Mouse (Mus musculus) monocyte, adult 2 months (primary cell): ENCODE data around the gene Stoml2.
A peak's percentile ranks its signal among the peaks of the same experiment; 100 is the strongest.
"Not testable (repeated sequence)": the region's sequence is repeated elsewhere in the genome, so short reads cannot be mapped to it uniquely, and the experiment has no call there.

Experiments
- DNase-seq, 2 experiments: peaks; one replicate each; pipeline ENCODE4 v3.0.0; 2022; ENCODE audit warnings: low spot score in 2 of 2, low read depth in 1 of 2

Stoml2 gene

DNA sequence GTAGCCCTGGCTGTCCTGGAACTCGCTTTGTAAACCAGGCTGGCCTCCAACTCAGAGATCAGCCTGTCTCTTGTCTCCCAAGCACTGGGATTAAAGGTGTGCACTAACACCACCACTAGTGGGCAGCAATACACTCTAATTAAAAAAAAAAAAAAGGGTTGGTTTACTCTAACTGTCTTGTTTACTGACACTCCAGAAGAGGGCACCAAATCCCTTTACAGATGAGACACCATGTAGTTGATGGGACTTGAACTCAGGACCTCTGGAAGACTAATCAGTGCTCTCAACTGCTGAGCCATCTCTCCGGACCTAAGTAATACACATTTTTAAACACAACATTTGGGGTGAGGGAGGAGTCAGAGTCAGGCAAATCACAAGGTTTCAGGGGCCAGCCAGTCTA is 25.7 kb downstream of the Stoml2 start:
- no peak for DNase-seq

DNA sequence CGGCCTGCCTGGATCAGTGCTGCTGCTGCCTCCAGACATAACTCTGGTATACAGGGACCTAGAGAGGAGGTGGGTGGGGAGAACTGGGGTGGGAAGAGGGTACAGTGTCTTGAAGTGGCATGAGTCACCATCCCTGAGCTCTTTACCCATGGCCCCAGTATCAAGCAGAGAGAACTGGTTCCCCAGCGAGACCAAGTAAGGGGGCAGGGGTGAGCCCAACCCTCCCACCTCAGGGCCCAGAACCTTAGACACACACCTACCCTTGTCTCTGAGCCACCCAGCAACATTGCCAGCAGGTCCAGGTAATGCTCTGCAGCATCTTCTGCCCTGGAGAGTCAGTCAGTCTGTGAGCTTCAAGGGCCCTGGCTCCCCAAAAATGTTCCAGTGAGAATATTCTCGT is 26.6 kb downstream of the Stoml2 start:
- no peak for DNase-seq

DNA sequence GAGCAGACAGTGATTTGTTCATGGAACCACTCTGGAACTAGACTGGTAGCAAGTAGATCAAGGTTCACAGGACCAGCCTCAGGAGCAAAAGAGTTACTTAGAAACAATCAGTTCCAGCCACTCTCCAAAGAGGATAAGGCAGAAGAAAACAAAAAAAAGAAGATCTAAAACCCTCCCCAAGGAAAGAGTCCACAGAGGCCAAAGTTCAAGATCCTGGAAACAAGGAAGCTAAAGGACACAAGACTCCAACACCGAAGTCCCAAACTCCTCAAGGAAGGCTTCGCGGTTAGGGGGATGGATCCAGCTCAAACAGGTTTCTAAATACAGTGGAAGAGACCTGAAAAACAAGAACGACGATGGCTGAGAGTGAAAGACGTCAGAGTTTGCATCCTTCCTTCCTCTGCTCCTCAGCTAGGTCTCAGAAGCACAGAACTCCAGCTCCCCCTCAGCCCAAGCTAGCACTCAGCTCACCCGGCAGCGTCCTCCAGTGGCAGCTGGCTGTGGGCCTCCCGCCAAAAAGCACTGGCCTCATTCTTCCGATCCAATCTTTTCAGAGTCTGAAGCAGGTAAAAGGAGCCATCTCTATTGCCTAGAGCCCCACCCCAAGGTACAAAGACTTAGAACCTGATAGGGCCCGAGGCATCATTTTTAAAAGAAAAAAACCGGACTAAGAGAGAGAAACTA is 28.6 kb downstream of the Stoml2 start:
- no peak for DNase-seq

DNA sequence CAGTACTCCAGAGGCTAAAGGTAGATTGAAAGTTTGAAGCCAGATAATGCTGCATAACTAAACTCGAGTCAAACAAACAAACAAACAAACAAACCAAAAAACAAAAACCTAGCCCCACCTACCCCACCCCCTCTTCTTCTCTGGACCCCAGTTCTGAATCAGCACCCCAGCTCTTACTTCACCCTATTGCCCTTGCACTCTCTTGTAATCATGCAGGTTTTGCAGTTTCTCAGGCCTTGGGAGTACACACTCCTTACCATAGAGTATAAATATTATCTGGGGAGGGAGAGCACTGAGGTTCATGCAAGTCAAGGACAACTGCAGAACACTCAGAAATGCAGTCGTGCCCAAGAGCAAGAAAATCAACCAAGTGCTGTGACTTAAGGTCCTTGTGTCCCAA is 30.2 kb downstream of the Stoml2 start:
- DNase-seq, result no peak

DNA sequence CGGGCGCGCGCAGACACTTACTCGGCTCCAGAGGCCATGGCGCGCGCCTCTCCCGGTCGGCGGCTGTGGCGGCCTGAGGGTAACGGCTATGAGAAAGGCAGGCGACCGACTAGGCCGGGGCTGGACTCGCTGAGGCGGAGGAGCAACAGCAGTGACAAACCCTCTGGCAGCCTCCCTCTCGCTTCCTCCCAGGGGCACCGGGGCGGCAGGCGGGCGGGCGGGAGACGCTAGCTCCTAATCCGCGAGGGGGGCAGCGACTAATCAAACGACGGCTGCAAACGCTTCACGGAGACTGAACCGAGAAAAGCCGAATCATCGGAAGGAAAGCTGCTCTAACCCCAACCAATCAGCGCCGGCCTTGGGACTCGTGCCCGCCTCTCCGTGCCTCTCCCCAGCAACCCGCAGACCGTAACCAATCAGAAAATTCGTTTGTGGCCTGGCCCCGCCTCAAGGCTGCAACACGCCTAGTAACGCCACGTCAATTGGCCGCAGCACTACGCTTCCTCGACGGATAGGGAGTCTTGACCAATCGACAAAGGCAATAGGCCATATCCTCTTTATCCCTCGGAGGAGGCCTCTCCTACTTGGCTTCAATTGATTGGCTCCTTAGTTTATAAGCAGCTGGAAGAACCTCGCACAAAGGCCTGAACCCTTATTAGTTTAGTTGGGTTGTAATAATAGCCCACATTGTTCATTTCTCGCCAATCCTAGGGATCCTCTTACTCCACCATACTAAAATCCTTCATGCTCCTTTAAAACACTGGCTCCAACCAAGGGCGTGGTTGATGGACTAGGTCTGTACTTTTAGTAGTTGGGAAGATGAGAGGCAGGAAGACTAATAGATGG is 31.1 kb downstream of the Stoml2 start, which contains the start of gene Vcp:
Gene Vcp, minus strand, starts transcription at position 367 of the 846 bp plus-strand sequence.
- DNase-seq, result peak; percentile 98

DNA sequence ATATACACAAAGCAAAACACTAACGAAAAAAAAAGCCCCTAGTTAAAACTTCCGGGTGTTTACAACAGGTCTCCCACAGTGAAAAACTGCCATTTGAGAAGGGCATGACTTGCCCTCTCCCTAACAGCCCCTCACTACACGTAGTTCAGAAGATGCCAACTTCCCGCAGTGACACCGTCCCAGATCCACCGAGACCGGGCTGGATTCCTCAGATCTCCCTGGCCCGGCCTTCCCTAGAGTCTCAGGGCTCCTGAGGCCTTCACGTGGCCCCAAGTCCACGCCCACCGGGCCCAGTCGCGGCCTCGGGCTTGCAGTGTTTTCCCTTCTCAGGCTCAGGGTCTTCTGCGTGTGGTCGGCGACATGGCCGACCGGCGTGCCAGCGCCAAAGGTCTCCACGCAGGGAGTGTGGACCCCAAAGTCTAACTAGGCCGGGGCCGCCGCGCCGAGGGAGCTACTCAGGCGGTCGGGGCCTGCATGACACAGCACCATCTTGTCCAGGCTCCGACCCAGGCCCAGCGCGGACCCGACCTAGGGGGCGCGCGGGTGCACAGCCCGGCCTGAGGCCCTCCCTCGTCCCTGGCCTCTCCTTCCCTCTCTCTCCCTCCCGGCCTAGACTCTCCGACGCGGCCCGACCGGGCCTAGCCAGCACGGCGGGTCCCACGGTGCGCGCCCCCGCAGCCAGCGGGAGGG is 31.9 kb downstream of the Stoml2 start:
- peak; percentile 10 to 49 for DNase-seq

DNA sequence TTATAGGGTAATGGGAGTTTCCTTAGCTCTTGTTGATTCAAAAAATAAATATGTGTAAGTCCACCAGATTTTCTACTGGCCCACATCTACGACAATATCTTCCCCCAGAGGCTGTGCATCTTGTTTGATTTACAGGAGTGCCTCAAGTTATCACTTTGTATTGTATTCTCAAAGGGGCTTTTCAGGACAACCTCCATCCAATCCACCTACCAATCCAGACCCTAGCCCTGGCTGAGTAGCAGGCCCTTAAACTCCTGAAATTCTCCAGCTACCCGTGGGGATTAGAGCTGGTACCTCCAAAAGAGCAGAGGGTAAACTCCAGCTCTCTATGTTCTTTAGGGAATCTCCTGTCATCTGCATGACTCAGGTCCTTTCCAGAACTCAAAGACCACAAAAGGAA is 33.5 kb downstream of the Stoml2 start:
- no peak for DNase-seq

DNA sequence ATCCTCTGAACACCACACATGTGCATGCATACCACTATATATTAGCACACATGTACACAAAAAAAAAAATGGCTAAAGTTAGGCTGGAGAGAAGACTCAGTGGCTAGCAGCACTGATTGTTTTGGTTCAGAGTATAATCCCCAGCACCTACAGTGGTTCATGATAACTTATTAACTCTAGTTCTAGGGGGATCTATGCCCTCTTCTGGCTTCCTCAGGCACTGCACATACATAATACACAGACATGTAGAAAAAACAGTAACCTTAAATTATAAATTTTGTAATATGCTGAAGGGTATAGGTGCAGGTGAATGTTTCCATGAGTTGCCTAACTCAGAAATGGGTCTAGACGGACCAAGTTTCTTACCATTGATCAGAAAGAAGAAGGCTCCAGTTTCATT is 43.2 kb downstream of the Stoml2 start:
- no peak for DNase-seq

DNA sequence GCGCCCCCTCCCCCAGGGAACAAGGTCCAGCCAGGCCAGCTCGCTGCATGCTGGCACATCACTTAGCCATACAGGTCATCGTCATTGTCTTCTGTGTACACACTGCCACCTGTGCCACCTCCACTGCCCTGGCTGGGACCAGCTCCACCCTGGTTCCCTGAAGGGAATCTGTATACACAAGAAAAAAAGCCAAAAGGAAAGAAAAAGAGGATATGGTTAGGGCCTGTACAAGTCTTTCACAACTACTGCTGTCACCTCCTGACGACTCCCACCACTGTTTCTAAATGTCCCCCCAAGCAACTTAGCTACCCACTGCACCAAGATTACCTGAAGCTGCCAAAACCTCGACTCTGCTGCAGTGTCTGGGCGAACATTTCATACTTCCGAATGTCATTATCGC is 51.0 kb downstream of the Stoml2 start:
- not testable (repeated sequence) for DNase-seq

DNA sequence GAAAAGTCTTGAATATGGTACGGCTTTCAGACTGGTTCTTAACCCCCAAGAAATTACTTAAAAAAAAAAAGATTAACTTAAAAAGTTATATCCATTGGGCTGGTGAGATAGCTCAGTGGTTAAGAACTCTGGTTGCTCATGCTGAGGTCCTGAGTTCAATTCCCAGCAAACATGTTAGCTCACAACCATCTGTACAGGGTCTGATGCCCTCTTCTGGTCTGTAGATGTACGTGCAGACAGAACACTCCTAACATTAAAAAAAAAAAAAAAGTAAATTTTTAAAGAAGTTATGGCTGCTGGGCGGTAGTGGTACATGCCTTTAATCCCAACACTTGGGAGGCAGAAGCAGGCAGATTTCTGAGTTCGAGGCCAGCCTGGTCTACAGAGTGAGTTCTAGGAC is 53.4 kb downstream of the Stoml2 start:
- no peak for DNase-seq
